Mouse (Mus musculus) lung, adult 18-20 months (tissue): ENCODE data around the gene Wdr27.
"Not testable (repeated sequence)": the region's sequence is repeated elsewhere in the genome, so short reads cannot be mapped to it uniquely, and the experiment has no call there.

ENCODE experiments used
- DNase-seq, 2 experiments: peaks; one replicate each; pipeline ENCODE4 v3.0.0; 2022; ENCODE audit warnings: mixed read lengths in 2 of 2

Gene Wdr27

DNA sequence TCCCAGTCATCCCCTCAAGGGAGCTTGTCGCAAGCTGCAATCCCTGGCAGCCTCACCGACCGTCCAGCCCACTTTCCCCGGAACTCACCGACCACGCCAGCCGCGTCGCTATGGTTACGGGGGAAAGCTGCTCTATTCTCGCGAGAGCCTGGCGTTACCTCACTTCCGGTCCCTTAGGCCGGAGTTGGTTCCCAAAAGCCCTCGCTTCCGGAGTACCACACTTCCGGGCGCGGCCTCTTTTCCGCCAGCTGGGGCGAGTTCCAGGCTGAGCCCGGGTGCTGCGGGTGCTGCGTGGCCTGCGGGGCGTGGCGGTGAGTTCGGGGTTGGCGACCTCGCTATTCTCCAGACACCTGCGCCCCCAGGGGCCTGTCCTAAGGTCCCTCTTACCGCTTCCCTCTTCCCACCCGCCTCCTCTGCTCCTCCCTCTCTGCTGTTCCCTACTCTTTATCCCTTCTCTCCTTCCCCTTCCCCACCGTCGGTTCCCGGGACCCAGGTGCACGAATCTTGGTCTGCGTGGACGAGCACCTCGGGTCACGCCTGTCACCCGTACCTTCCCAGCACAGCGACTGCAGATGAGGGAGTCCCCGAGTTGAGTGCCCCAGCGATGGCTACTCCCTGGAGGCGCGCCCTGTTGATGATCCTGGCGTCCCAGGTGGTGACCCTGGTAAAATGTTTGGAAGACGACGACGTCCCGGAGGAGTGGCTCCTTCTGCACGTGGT, at the start of gene Wdr27, which contains the start of gene 1600012H06Rik:
Wdr27 (minus strand) TSS at position 150 of the 720 bp plus-strand sequence.
1600012H06Rik (plus strand) TSS at position 176 of the 720 bp plus-strand sequence.
- peak; percentile 98 to 99 for DNase-seq

DNA sequence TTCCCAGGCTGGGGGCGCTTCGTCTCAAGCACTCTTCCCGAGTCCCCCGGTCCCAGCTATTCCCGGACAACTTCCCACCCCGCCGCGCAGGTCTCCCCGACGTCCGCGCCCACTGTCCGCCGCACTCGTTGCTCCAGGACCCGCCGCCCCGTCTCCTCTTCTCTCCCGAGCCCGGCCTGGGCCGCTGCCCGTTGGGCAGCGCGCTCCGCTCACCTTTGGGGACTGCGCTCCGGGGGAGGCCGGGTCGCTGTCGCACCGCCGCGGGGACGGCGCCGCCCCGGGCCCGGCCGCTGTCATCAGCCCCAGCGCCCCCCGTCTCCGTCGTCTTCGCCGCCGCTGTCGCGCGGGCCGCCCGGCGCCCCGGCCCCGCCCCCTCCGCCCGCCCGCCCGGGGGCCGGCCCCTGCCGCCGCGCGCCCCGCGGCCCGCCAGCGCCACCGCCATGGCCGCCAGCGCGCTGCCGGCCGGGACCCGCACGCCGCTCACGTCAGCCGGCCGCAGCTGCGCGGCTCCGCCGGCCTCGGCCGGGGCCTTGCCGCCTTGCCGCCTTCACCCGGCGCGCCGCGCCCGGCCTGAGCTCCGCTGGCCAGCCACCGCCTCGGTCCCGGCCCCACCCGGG, 49.7 kb upstream of the Wdr27 start:
- not testable (repeated sequence) for DNase-seq

DNA sequence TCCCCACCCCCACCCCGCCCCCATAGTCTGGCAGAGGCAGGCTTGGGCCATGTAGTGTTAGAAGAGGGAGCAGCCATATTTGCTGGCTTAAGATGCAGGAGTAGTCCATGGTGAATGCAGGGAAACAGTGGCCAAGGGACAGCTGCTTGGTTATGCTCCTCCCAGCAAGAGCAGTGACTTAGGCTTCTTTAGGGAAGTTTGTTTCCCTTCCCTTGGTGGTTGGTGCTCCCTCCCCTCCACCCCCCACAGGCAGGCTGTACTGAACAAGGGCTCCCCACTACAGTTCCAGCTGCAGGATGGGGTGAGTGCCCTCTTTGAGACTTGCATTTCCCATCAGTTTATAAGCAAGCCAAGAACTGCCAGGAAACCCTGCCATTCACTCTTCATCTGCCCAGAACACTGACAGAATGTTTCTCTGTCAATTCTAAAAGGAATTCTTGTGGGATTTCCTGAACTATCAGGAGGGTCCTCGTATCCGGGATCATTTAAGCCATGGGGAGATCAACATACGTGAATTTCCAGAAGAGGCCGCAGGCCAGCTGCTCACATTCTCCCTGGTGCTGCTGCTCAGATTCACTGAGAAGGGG, 47.3 kb upstream of the Wdr27 start:
- not testable (repeated sequence) for DNase-seq

DNA sequence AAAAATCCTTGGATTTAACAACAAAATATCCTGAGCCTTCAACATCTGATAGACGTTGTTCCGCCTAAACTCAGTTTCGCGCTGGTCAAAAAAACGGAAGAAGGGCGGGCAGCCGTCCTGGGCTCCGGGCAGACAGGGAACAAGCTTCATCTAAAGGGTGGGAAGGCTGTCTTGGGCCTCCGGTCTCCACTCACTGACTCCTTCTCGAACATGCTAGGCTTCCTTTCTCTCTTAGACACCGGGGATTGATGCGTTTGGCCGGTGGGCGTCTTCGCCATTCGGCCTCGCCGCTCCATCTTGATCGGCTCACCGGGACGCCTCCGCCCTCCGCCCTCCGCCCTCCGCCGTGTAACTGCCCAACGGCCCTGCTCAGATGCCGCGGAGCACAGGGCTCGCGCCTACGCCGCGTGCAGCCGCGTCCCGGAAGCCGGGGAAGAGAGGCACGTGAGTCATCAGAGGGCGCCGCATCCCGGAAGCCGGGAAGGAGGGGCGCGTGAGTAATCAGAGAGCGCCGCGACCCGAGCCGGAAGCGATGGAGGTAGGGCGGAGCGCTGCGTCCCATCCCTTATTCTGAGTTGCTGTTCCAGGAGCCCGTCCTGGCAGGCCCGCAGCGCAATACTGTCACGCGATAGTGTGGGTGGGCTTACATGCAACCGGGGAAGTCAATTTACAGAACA, 35.5 kb upstream of the Wdr27 start, which contains the start of the genes 9030025P20Rik and Gm3417:
9030025P20Rik (plus strand) TSS at position 107 of the 677 bp plus-strand sequence.
Gm3417 (minus strand) TSS at position 429 of the 677 bp plus-strand sequence.
- DNase-seq = not testable (repeated sequence)

DNA sequence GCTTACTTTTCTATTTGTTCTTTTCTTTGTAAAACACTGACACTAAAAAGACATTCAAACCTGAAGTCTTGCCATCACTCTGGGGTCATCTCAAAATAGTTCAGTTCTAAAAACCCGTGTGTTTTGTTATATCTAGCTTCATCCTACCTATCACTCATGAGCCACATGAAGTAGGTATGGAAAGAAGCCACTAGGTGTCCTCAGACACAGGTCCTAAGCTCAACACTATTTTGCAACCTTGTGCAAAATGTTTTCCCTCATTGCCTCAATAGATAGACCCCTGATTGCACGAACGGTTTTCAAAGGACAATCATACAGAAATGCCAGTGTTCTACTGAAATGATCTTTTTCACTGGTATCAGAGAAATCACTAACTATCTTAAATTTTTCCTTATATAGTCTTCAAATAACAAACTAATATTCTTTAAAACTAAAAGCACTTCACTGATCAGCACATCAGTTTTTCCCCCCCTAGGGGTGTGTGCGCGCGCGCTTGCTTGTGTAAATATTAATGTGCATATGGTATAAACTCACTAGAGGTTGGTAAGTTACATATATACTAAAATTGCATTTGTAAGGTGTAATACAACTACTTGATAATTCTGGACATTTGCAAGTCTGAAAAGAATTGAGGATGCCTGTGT, 34.9 kb upstream of the Wdr27 start:
- DNase-seq = not testable (repeated sequence)

DNA sequence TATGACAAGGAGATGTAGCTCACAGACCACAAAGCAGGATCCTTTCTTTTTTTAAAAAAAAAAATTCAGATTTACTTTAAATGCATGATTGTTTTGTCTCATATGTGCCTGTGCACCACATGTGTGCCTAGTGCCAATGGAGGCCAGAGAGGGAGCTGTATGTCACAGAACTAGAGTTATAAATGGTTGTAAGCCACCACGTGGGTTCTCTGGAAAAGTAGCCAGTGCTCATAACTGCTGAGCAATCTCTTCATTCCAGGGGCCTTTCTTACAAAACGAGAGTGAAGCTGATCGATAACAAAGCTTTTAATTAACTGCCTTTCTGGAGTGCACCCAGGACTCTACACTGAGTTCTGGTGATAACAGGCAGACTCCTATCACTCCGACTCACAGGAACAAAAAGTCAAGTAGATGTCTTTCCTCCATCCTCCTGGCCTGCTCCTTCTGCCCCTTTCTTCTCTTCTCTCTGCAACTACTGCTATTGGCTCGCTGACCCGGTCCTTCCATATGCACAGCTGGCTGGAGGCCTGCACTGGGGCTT, 25.5 kb upstream of the Wdr27 start:
- not testable (repeated sequence) for DNase-seq

DNA sequence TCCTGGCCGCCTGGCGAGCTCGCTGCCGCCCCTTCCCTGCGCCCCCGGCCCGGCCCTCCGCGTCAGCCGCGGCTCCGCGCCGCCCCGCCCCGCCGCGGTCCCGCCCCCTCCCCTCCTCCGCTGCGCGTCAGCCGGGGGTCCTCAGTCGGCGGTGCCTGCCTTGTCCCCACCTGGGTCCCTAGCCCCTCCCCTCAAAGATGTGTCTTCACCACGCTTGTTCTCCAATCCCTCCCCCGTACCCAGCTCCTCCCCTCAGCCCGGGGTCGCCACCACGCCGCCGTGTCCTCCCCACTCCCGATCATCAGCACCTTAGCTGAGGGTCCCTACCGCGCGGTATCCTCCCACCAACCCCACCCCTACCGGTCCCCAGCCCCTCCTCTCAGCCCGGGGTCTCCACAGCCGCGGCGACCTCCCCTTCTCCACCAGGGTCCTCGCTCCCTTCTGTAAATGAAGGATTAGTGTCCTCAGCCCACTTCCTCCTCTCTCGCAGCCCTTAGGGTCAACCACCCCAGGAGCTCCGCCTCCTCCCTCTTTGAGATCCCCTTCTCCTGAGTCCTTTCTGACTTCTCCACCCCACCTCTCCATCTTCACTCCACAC, 18.7 kb upstream of the Wdr27 start:
- not testable (repeated sequence) for DNase-seq

DNA sequence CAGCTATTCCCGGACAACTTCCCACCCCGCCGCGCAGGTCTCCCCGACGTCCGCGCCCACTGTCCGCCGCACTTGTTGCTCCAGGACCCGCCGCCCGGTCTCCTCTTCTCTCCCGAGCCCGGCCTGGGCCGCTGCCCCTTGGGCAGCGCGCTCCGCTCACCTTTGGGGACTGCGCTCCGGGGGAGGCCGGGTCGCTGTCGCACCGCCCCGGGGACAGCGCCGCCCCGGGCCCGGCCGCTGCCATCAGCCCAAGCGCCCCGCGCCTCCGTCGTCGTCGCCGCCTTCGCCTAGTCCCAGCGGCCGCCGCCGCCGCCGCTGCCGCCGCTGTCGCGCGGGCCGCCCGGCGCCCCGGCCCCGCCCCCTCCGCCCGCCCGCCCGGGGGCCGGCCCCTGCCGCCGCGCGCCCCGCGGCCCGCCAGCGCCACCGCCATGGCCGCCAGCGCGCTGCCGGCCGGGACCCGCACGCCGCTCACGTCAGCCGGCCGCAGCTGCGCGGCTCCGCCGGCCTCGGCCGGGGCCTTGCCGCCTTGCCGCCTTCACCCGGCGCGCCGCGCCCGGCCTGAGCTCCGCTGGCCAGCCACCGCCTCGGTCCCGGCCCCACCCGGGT, 18.1 kb upstream of the Wdr27 start, which contains the start of gene Phf10:
Phf10 (minus strand) TSS at position 323 of the 606 bp plus-strand sequence.
- DNase-seq = peak; percentile 27 to 34

DNA sequence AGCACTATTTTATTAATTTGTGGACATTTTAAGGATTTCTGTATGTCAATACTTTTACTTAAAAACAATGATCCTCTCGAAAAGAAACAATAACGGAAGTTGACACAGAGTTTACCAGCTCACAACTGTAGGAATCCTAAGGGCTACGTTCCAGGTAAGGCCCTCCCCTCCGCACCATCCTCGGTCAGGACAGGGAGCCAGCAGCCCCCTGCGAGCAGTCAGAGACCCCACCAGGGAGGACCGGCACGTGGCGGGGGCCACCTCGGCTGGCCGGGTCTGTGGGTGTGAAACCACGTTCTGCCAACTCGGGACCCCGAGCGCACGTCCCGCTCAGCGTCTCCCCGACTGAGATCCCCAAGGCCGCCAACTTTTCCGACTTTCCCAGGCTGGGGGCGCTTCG, 17.6 kb upstream of the Wdr27 start:
- peak in 1 of 2 experiments; percentile 20 for DNase-seq

DNA sequence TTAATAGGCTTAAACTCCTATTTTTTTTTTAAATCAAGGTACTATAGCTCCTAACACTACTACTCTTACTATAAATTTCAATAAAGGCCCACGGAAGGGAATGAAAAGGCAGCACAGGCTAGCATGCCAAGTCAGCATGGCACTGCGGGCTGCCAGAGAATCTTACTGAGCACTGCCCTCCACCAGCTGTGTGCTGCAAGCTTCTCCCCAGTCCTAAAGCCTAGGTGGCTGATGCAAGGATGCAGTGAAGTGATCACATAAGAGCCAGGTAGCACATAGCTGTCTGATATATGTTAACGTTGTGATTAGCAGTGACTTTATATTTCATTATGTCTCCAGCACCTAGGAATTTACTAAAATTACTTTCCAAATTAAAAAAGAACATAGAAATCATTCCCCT, 17.0 kb upstream of the Wdr27 start:
- no peak for DNase-seq

DNA sequence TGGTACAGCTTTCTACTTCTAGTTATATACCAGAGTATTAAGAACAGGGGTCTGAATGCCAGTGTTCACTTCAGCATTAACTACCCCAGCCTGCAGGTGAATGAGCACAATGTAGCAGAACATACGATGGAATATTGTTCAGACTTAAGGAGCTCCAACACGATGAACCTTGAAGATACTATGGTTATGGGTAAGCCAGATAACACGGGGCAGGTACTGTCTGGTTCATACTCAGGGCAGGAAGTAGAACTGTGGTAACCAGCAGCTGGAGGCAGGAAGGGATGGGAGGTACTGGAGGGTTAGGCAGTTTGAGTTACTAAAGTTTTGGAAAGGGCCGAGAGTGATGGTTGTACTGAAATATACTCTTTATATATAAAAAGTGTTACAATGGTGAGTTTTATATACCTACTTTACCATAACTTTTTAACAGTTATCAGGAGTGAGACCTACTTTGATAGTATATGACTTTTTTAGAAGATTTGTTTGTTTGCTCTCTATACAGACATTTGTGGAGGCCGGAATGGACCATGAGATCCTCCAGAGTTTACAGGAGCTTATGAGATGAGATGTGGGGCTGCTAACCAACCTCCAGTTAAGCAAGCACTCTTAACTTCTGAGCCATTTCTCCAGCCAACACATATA, 15.8 kb upstream of the Wdr27 start:
- no peak for DNase-seq

DNA sequence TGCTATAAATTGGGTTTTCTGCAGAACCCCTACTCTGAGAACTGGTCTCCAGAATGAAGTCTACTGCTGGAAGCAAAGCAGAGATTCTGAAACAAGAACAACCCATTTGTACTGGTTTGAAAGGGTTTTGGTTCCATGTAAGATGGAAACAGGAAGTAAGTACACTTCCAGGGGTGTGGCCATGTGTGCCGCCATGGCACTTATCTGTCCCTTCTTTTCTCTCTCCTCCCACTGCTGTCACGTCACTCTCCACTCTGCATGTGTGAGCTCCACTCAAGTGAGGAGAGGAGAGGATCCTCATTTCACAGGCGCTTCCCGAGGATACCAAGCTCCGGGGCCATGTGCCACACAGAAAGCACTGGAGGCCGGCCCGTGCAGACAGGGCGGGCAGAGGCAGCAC, 10.5 kb upstream of the Wdr27 start:
- peak in 1 of 2 experiments; percentile 26 for DNase-seq

DNA sequence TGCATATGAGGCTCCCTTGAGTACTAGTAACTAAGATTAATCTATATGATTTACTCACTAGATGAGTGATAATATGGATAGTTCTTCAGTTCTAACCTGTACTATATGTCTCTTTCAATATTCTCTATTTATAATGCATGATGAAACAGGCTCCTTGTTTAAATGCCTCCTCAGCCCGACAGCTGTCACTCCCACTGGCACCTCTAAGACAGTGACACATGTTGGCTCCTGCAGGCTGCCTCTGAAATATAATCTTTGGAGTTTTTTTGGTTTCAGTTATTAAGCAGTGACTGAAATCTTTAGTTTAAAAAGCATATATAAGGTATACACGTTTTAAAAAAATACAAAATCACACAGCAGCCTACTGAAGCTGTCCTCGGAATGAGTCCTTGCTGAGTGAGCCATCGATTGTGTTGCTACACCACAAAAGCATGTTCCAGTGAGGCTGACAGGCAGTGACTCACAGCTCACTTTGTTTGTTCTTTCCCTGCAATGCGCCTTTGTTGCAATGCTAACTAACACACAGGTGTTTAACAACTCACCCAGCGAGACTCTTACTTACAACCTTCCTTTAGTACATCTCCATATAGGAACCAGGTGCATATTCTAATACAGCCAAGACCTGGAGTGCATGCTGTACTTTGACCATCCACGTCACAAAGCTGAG, 6.3 kb upstream of the Wdr27 start:
- no peak for DNase-seq

DNA sequence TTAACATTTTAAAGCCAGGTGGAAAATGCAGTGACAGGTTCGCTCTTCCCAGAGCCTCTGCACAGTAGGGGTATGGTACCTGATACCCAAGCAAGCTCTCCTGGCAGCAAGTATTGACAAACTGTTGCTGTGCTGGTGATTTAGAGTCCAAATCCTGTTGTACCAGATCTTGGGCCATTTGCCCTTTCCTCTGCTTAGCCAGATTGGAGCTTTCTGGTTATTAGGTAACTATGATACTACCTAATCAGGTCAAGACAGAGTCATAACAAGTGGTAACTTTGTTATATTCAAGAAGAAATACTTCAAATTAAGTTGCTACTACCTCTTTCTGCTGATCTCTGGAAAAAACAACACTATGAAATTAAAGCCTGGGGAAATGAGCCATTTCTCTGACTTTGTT, 1.6 kb upstream of the Wdr27 start:
- DNase-seq = no peak

DNA sequence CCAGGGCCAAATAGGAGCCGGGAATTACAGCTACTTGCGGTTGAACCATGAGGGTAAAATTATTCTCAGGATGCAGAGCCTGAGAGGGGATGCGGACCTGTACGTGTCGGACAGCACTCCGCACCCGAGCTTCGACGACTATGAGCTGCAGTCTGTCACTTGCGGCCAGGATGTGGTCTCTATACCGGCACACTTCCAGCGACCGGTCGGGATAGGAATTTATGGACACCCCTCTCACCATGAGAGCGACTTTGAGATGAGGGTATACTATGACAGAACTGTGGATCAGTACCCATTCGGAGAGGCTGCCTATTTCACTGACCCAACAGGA, 736 bp upstream of the Wdr27 start:
- DNase-seq = no peak

DNA sequence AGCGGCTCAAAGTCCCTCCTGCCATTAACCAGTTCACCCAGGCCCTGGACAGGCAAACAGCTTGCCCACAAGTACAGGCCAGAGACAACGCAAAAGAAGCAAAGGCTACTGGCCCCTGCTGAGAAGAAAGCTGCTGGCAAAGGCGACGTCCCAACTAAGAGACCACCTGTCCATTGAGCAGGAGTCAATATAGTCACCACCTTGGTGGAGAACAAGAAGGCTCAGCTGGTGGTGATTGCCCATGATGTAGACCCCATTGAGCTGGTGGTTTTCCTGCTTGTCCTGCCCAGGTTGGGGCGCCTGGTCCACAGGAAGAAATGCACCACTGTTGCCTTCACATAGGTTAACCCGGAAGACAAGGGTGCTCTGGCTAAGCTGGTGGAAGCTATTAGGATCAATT, 777 bp downstream of the Wdr27 start:
- not testable (repeated sequence) for DNase-seq

DNA sequence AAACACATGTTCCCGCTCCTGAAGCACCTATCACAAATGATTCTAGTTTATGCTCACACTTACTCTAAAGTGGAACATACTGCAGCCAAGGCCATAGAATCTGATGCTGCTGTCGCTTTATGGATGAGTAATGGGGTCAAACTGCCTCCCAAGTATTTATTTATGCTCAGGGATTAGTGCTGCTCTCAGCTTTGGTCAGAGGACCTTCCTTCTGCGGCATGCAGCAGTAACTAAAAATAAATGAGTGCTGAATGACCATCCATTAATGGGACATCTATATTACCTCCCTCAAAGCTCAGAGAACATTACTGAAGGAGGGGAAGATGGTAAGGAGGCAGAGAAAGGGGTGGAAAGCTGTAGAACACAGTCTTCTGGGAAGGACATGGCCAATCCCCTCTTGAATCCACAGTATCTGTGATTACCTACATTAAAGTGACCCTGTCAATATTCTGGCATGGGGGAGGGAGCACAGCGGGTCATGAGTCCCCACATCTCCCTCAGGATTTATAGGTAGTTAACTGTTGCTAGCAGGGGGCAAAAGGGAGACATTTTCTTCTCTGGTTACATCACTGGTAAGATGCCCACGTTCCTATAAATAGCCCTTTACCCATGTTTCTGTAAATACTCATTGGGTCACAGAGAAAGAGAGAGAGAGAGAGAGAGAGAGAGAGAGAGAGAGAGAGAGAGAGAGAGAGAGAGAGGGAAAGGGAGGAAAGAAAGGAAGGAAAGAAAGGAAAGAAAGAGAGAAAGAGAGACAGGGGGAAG, 6.9 kb downstream of the Wdr27 start:
- DNase-seq = no peak

DNA sequence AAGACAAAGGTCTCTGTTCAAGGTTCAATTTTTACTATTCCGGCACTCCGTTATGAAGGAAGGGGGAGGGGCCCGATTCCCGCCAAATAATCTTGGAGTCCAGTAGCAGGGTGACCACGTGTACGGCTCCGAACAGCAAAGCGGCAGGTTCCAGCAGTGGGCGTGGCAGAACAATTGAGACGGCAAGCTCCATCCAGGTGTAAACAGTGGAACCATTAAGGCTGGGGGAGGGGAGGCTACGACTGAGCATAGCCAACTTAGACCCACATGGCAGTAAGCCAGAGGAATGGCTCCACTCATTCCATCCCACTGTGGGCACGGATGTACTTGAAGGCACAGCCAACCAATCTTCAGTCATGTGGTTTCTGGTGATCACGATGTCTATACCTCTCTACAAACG, 7.7 kb downstream of the Wdr27 start:
- not testable (repeated sequence) for DNase-seq

DNA sequence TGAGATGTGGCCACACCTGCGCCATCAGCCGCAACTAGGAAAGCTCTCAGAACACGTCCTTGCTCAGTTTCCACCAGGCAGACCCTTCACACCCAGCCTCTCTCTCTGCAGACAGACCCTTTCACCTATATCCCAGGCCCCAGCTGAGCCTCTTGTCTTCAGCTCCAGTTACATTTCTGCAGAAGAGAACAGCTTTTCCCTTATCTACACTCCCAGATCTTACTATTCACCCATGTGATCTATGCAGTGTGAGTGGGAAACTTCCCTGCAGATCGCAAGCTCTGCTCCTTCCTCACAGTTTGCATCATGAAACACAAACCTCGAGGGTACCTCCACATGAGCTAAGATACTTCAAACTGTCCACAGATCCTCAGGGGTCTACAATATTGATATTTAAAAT, 11.5 kb downstream of the Wdr27 start:
- no peak for DNase-seq

DNA sequence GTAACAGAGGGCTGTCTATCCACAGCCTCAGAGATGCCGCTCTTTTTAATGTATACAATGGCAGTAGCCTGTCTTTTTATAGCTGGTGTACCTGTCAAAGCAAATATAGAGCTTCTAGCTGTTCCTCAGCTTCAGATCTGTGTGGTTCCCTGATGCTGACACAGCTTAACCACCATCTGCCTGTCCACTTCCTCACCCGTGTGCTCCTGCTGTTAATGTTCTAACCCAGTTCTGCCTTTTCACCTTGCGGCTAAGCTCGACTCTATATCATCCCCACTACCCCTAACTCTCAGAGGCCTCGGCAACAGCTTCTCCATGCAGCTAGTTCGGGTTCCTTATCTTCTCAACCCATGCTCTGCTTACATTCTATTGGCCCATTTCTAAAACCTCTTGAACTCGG, 12.3 kb downstream of the Wdr27 start:
- DNase-seq = no peak
